ENCODE assay signal across 10 mouse cellular contexts in the genomic region with DNA sequence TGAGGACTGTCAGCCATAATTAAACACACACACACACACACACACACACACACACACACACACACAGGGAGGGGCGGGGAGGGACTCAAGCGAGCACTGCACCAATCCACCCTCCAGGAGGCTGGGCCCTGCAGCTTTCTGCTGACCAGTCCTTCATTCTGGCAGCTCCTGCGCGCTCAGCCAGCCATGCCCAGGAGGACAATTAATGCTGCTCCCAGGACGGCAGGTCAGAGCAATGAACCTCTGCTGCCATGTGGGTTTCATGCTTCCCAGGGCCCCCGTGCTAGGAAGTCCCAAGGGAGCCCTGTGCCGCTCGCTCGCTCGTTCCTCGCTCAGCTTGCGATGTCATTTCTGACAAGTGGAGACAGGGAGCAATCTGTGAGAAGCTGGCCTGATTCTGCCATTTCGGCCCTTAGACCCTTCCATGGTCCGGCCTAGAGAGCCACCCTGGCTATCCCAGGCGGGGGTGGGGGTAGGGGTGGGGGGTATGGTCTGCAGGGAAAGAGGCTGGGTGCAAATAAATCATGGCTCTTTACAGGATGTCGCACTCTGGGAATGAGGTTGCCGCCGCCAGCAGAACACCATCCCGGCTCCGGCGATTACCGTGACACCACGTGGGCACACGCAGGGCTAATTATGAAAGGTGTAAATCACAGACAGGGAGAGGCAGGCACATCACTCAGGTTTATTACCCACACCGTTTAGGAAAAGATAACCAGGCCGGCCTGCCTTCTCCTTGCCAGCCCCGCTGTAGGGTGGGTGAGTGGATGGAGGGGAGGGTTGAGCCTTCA. TPM values are rescaled to one million over a fixed set of nuclear protein-coding genes. Genes with fewer than 3 reads are reported as not detected.
DNase-seq lines count a peak whose midpoint lies in the region; ATAC-seq and TF ChIP-seq lines count a peak whose summit lies in the region.
"Had no signal": no experiment of that assay in that cellular context is flagged by ENCODE, and none has a peak within 500 bp of the region (broad histone marks: within the 10 kb centered on the region; RNA-seq: fewer than 3 reads in every experiment).

No protein-coding gene starts in this region.

- peak overlapping the region; percentile 10 for H3K4me2 ChIP-seq in forebrain, embryonic 13.5 days
- peak overlapping the region; percentile 8; the same call in 1 of the 2 replicates for H3K4me2 ChIP-seq in hindbrain, postnatal 0 days (ENCODE audit: low read depth, low read length)
- peak overlapping the region; percentile 40 for H3K4me2 ChIP-seq in neural tube, embryonic 15.5 days
- H3K4me2 ChIP-seq: embryonic facial prominence, embryonic 15.5 days had no signal

- no peak overlapping the region for H3K4me3 ChIP-seq in forebrain, embryonic 13.5 days
- no peak overlapping the region for H3K4me3 ChIP-seq in hindbrain, postnatal 0 days (ENCODE audit: low read length)
- peak overlapping the region; percentile 33 for H3K4me3 ChIP-seq in limb, embryonic 10.5 days
- H3K4me3 ChIP-seq in neural tube, embryonic 15.5 days (replicated peaks): no peak overlapping the region
- H3K4me3 ChIP-seq in lung, adult 2 months (replicated peaks; ENCODE audit: extremely low read depth, low read depth, low read length): no peak overlapping the region
- H3K4me3 ChIP-seq: embryonic facial prominence, embryonic 15.5 days had no signal

- peak overlapping the region; percentile 60 for H3K27ac ChIP-seq in forebrain, embryonic 13.5 days
- peak overlapping the region; percentile 60 for H3K27ac ChIP-seq in hindbrain, postnatal 0 days
- H3K27ac ChIP-seq in limb, embryonic 10.5 days: peak overlapping the region; percentile 56; the same call in 1 of the 2 replicates
- H3K27ac ChIP-seq in neural tube, embryonic 15.5 days (replicated peaks): peak overlapping the region; percentile 77
- H3K27ac ChIP-seq: embryonic facial prominence, embryonic 15.5 days had no signal

- TF ChIP-seq POLR2A in lung, adult 2 months (IDR thresholded peaks at IDR 0.05; ENCODE audit: borderline replicate concordance, extremely low read depth, low read depth, low read length): no peak

- no peak for TF ChIP-seq CTCF in hindbrain, postnatal 0 days (IDR thresholded peaks at IDR 0.05; ENCODE audit: low read depth)
- no peak for TF ChIP-seq CTCF in lung, adult 2 months (IDR thresholded peaks at IDR 0.05; ENCODE audit: insufficient read depth, low read length)

- H3K9me3 ChIP-seq in forebrain, embryonic 13.5 days (replicated peaks): no peaks in the 10 kb centered on the region
- H3K9me3 ChIP-seq in hindbrain, postnatal 0 days (ENCODE audit: low read length): no peaks in the 10 kb centered on the region
- no peaks in the 10 kb centered on the region for H3K9me3 ChIP-seq in limb, embryonic 10.5 days (replicated peaks)
- no peaks in the 10 kb centered on the region for H3K9me3 ChIP-seq in neural tube, embryonic 15.5 days (replicated peaks)
- H3K9me3 ChIP-seq: embryonic facial prominence, embryonic 15.5 days had no signal

- no peak overlapping the region for H3K9ac ChIP-seq in forebrain, embryonic 13.5 days
- peak overlapping the region; percentile 28; the same call in 1 of the 2 replicates for H3K9ac ChIP-seq in hindbrain, postnatal 0 days (replicated peaks; ENCODE audit: low read length)
- 0 out of 2 replicates have a peak overlapping the region, but pooled peaks have one; percentile 23 for H3K9ac ChIP-seq in neural tube, embryonic 15.5 days (replicated peaks)
- H3K9ac ChIP-seq: embryonic facial prominence, embryonic 15.5 days had no signal

- peaks cover 12% of the 10 kb centered on the region for H3K36me3 ChIP-seq in forebrain, embryonic 13.5 days (ENCODE audit: poor library complexity, severe bottlenecking)
- H3K36me3 ChIP-seq in hindbrain, postnatal 0 days (ENCODE audit: insufficient read depth, low read length): no peaks in the 10 kb centered on the region
- H3K36me3 ChIP-seq in limb, embryonic 10.5 days: peaks cover 38% of the 10 kb centered on the region
- no peaks in the 10 kb centered on the region for H3K36me3 ChIP-seq in neural tube, embryonic 15.5 days
- H3K36me3 ChIP-seq: embryonic facial prominence, embryonic 15.5 days had no signal

- peak; percentile 43 for DNase-seq in hindbrain, postnatal 0 days (ENCODE audit: low spot score)
- peak; percentile 53 for DNase-seq in limb, embryonic 10.5 days (ENCODE audit: low spot score)
- no peak for DNase-seq in urinary bladder, postnatal 36 days (ENCODE audit: low spot score in 2 of 2)
- DNase-seq in lung, adult 2 months: no peak
- DNase-seq: right cerebral cortex, adult 18-20 months had no signal

- peaks cover 47% of the 10 kb centered on the region for H3K4me1 ChIP-seq in forebrain, embryonic 13.5 days
- H3K4me1 ChIP-seq in hindbrain, postnatal 0 days (ENCODE audit: insufficient read depth, low read length): peaks cover 7% of the 10 kb centered on the region; the same call in 1 of the 2 replicates
- H3K4me1 ChIP-seq in limb, embryonic 10.5 days: peaks cover 66% of the 10 kb centered on the region
- H3K4me1 ChIP-seq in neural tube, embryonic 15.5 days: peaks cover 45% of the 10 kb centered on the region
- H3K4me1 ChIP-seq in lung, adult 2 months (ENCODE audit: control insufficient read depth, insufficient read depth, low read length): no peaks in the 10 kb centered on the region

- WGBS in forebrain, embryonic 13.5 days: 74% methylated on average over 27 of the region's 27 CpGs
- 45% methylated on average over 27 of the region's 27 CpGs for WGBS in hindbrain, postnatal 0 days
- 32% methylated on average over 27 of the region's 27 CpGs for WGBS in limb, embryonic 10.5 days
- whole genome bisulfite sequencing in neural tube, embryonic 15.5 days: 14% methylated on average over 27 of the region's 27 CpGs
- 87% methylated on average over 27 of the region's 27 CpGs for WGBS in lung, adult 2 months

- no peaks in the 10 kb centered on the region for H3K27me3 ChIP-seq in forebrain, embryonic 13.5 days
- no peaks in the 10 kb centered on the region for H3K27me3 ChIP-seq in hindbrain, postnatal 0 days (ENCODE audit: insufficient read depth, low read length)
- H3K27me3 ChIP-seq in limb, embryonic 10.5 days (ENCODE audit: low read depth, poor library complexity, severe bottlenecking): no peaks in the 10 kb centered on the region
- no peaks in the 10 kb centered on the region for H3K27me3 ChIP-seq in neural tube, embryonic 15.5 days (replicated peaks)
- H3K27me3 ChIP-seq: embryonic facial prominence, embryonic 15.5 days had no signal

- no peak for ATAC-seq in forebrain, embryonic 13.5 days
- ATAC-seq in hindbrain, postnatal 0 days: peak; percentile 36
- ATAC-seq in neural tube, embryonic 15.5 days (ENCODE audit: low FRiP score): peak; percentile 56
- ATAC-seq in megakaryocyte-erythroid progenitor cell, adult 5-6 weeks (replicated peaks; ENCODE audit: low FRiP score, low TSS enrichment, poor library complexity, severe bottlenecking): no peak
- ATAC-seq: lung, postnatal 0 days had no signal

RNA-seq across cellular contexts. Expression of gene Tbc1d16, which starts 51.7 kb away (rescaled TPM):
- polyA plus RNA-seq in forebrain, embryonic 13.5 days (2015; fragmentation: Nextera tagmentation; extraction: Ambion mirVana): 45.3 and 46.0 TPM in 2 replicates
- 161 and 182 TPM in 2 replicates for total RNA-seq in hindbrain, postnatal 0 days (2014; rRNA removed)
- polyA plus RNA-seq in hindbrain, postnatal 0 days (2015; fragmentation: Nextera tagmentation; extraction: Ambion mirVana): 42.1 and 43.9 TPM in 2 replicates
- polyA plus RNA-seq in limb, embryonic 10.5 days (2016; fragmentation: Nextera tagmentation; extraction: Ambion mirVana): 19.6 and 20.2 TPM in 2 replicates
- polyA plus RNA-seq in neural tube, embryonic 15.5 days (2015; fragmentation: Nextera tagmentation; extraction: Ambion mirVana): 43.9 and 47.4 TPM in 2 replicates
- 15.8 and 17.6 TPM in 2 replicates for polyA plus RNA-seq in lung, adult 2 months (2012; rRNA removed)
- 0.35 and 1.2 TPM in 2 replicates for total RNA-seq in megakaryocyte-erythroid progenitor cell, adult 5-6 weeks (2014; fragmentation: Nextera tagmentation)
- total RNA-seq in megakaryocyte-erythroid progenitor cell, adult 5-6 weeks (2017): 0.61 and 2.0 TPM in 2 replicates

RNA-seq across cellular contexts. Expression of gene Ccdc40, which starts 51.8 kb away (rescaled TPM):
- 14.3 and 17.2 TPM in 2 replicates for polyA plus RNA-seq in forebrain, embryonic 13.5 days (2015; fragmentation: Nextera tagmentation; extraction: Ambion mirVana)
- total RNA-seq in hindbrain, postnatal 0 days (2014; rRNA removed): 11.5 and 12.5 TPM in 2 replicates
- 9.7 and 10.3 TPM in 2 replicates for polyA plus RNA-seq in hindbrain, postnatal 0 days (2015; fragmentation: Nextera tagmentation; extraction: Ambion mirVana)
- 9.8 and 12.8 TPM in 2 replicates for polyA plus RNA-seq in limb, embryonic 10.5 days (2016; fragmentation: Nextera tagmentation; extraction: Ambion mirVana)
- 12.6 and 13.2 TPM in 2 replicates for polyA plus RNA-seq in neural tube, embryonic 15.5 days (2015; fragmentation: Nextera tagmentation; extraction: Ambion mirVana)
- 9.7 and 12.0 TPM in 2 replicates for polyA plus RNA-seq in lung, adult 2 months (2012; rRNA removed)
- 6.4 and 8.6 TPM in 2 replicates for total RNA-seq in megakaryocyte-erythroid progenitor cell, adult 5-6 weeks (2014; fragmentation: Nextera tagmentation)
- 4.3 and 13.1 TPM in 2 replicates for total RNA-seq in megakaryocyte-erythroid progenitor cell, adult 5-6 weeks (2017)

Comparison
In these comparisons a context has a peak if more than half of its experiments do, and no peak if none do; other contexts are left out.
1. ATAC-seq: peak in hindbrain, postnatal 0 days (single experiment) and neural tube, embryonic 15.5 days (single experiment); none in forebrain, embryonic 13.5 days (single experiment) and megakaryocyte-erythroid progenitor cell, adult 5-6 weeks (single experiment).
2. DNase-seq: peak in hindbrain, postnatal 0 days (single experiment) and limb, embryonic 10.5 days (single experiment); none in urinary bladder, postnatal 36 days (0 of 2) and lung, adult 2 months (single experiment).
3. Peak in every context shown above with its lines, with median percentiles within 50 percentile points of each other: H3K27ac ChIP-seq and H3K4me2 ChIP-seq.